Mouse (Mus musculus) layer of hippocampus, postnatal 36 days (tissue): ENCODE data around the gene E2f2. TPM values are rescaled to one million over a fixed set of nuclear protein-coding genes. Genes with fewer than 3 reads are reported as not detected.
A peak's percentile ranks its signal among the peaks of the same experiment; 100 is the strongest.

ENCODE experiments used
- DNase-seq, 2 experiments: peaks; one replicate each; pipeline ENCODE4 v3.0.0; 2022
- total RNA-seq, 2 experiments: library from RNA; stranded (reverse); gene quantifications; 2 replicates each; pipeline ENCODE4 v1.2.3; 2021

The E2f2 gene
- total RNA-seq, 2 experiments from 2014 or later, result 0.63 to 0.72 TPM

DNA sequence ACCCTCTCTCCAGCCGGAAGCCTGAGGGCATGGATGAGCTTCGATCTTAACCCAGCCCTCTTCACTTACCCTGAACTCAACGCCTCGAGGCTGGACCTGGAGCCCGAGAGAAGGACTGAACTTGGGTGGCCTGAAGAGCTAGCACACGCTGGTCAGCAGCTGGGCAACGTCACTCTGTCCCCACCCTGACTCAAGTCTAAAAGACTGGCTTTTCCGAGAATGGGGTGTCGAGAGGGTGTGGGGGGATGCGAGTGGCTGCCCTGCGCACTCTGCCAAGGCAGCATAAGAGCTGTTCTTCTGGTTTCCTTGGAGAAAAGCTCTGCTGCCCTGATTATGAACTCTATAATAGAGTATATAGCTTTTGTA lies 27.3 kb upstream of the E2f2 start:
- no peak for DNase-seq

DNA sequence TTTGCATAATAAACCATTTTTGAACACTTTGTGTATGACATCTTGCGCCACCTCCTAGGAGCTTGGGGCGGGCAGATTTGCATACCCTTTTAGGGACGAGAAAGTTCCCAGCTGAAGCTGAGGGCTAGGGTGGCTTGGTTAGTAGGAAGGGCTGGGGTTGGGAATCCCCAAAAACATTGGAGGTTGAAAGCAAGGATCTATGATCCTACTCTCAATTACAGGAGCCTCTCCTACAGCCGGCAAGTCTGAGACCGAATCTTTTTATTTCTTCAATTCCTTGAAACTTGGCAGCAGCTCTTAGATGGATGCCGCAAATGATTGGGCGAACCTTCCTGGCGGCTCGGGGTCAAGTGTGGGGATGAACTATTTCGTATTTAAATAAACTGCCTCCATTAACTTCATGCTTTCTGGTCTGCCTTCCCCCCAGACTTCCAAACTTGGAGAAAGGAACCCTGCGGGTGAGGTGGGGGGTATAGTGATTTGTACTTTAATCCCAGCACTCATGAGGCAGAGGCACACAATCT lies 26.8 kb upstream of the E2f2 start:
- DNase-seq, result no peak

DNA sequence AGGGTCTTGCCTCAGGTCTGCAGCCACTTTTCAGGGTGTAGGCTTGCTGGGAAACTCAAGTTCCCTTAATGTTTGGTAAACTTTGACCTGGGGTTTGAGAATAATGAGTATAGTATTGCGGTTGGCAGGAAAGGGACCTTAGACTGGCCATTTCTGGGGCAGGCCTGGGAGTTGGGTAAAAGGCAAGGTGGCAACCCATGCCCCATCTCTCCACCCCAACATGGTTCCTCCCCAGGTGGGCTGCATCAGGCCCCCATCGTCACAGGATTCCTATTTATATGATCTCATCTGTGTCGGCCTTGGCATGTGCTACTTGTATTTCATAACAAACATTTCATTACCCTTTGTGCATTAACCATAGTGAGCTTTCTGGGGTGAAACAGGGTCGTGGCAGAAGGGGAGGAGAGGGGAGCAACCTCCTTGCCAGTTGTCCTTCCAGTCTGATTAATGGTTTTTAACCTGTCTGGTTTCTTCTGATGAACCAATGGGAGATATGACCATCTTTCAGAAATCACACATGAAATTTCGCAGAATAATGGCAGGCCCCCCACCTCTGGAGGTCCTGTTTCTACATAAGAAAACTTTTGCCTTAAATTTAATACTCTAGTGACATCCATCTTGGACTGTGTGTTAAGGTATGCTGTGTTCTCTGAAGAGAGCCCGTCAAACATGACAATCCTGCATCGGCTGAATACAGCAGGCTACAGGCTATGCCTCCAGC lies 26.0 kb upstream of the E2f2 start:
- DNase-seq, result no peak

DNA sequence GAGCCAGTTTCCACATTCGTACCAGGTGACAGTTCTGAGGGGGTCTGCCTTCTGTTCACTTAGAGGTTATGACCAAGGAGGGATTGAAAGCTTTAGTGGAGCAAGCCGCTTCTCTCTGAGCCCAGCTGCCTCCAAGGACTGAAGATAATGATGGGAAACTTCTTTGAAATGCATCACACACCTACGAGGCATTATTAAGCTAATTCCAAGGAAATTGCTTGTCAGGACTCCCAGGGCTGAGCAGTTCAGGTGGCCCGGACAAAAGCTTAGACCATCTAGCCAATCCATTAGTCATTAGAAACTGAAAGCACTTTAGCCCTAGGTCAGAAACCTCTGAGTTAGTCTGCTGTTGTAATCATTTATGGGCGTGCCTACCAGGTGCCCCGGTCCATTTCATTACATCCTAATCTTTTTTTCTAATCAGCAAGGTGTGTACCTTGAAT lies 25.5 kb upstream of the E2f2 start:
- no peak for DNase-seq

DNA sequence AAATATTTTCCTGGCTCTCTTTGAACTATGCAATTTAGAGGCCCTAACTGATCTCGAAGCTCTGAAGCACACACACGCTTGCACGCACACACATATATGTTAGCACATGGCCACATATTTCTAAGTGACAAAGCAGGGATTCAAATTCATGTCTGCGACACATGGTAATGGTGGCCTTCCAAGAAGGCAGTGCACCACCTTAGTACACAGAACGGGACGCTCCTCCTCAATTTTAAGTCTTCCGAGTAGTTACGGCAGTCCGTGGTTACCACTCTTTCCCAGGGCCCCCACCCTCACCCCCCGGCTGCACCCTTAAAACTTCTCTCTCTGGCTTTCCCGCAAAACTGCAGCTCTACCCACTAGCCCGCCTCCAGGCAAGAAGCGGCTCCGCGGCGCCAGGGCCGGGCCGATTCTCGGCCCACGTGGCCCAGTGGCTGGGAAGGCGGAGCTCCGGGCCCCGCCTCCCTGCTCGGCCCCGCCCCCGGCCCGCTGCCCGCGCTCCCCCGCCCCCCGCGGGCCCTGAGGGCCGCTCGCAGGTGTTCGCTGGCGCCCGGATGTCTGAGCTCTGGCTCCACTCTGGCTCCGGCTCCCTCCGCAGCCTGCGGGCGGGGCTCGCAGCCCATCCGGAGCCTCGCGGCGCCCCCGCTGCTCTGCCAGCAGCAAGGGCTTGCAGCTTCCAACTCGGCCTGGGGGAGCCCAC lies 24.6 kb upstream of the E2f2 start:
- DNase-seq, result peak; percentile 62 to 67

DNA sequence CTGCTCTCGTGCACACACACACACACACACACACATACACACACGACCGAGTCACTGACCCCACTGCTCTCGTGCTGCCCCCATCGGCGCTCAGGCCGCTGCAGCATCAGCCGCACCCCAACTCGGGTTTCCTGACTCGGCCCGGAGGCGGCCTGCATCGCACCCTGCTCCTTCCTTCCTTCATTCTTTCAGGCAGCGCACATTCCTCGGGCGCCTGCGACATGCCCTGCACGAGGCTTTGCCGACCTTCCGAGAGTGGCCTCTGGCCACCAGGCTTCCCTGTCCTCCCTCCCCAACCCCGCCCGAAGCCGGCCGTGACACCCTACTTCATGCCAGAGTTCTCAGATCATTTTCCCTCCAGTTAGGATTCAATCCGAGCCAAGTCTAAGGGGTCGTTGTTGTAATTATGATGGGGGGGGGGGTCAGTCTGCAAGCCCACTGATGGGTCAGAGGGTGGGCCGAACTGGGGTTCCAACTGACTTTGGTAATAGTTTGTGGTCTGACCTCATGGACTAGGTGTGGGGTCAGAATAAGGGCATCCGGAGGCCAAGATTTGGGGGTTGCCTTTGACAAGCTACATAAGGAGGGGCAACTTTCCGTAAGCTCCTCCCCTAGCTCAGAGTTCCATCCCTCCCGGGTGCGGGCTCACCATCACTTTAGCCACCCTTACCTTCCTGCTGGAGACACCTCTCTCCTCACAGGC lies 23.7 kb upstream of the E2f2 start:
- DNase-seq, result no peak

DNA sequence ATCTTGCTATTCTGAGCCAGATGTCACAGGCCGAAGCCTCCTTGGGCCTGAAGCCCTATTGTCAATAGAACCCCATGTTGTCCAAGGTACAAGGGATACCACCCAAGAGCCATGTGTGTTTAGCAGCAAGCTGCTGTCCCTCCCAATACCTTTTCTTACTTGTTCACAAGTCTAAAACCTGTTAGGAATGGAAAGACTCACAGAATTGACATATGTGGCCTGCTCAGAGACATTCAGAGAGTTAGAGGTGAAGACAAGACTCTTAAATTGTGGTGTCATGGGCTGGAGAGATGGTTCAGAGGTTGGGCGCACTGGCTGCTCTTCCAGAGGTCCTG lies 23.2 kb upstream of the E2f2 start:
- no peak for DNase-seq

DNA sequence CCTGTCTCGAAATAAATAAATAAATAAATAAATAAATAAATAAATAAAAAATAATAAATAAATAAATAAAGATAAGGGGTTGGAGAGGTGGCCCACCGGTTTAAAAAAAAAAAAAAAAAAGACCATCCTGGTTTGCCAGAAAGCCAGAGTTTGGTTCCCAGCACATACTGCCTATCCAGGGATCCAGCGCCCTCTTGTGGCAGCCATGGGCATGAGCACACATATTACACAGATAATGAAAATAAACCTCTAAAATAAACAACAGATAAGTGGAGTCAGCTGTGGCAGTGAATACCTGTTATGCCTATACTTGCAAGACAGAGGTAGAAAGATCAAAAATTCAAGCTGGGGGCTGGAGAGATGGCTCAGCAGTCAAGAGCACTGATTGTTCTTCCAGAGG lies 22.5 kb upstream of the E2f2 start:
- no peak for DNase-seq

DNA sequence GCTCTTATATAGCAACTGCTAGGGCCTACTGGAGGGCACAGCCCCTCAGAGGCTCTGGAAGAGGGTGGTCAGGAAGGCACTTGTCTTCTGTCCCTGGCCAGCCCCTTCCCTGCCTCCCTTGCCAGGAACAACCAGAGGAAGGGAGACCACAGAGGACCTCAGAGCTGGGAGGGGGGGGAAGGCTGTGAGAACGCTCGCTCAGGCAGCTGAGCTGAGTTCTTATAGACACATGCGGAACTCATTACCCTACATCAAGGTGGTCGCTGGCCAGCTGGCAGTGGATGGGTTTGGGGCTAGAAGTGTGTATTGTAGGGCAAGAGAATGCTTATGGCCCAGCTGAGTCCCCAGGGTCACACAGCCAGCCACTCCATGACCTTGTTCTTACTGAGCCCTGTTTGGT lies 21.6 kb upstream of the E2f2 start:
- no peak for DNase-seq

DNA sequence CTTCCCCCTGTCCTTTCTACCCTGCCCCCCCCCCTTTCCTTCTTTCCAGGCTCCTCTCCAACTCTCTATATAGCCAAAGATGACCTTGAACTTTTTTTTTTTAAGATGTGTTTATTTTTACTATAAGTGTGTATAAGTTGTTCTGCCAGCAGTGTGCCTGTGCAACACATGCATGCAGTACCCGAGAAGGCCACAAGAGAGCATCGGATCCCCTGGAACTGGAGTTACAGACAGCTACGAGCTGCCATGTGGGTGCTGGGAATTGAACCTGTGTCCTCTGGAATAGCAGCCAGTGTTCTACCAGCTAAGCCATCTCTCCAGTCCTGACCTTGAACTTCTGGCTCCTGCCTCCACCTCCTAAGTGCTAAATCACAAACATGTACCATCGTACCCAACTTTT lies 19.4 kb upstream of the E2f2 start:
- no peak for DNase-seq

DNA sequence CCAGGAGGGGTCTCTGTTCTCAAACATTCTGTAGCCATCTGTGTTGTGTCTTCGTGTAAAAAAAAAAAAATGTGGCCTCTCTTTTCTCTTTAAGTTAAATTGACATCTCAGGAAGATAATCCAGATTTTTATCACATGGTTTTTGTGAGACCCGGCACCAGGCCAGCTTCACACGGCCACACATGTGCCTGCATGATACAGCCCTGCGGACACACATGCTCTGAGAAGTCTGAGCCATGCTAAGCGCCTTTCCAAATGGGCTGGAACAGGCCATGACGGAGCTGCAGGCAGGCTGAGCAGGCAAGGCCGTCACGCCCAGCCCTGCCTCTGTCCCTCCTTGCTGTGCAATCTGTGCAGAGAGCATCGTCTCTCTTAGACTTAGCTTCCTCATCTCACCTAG lies 17.7 kb upstream of the E2f2 start:
- DNase-seq, result no peak

DNA sequence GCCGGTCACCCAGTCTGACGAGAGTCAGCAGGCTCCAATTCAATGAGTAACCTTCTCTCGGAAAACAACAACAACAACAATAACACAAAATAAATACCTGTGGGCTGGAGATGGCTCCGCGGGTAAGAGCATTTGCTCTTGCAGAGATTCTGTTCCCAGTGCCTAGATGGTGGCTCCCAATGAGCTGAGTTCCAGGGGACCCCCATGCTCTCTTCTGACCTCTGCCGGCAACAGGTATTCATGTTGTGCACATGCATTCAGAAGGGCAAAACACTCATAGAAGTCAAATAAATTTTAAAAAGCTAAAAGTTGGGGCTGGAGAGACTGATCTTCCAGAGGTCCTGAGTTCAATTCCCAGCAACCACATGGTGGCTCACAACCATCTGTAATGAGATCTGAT lies 13.7 kb upstream of the E2f2 start:
- no peak for DNase-seq

DNA sequence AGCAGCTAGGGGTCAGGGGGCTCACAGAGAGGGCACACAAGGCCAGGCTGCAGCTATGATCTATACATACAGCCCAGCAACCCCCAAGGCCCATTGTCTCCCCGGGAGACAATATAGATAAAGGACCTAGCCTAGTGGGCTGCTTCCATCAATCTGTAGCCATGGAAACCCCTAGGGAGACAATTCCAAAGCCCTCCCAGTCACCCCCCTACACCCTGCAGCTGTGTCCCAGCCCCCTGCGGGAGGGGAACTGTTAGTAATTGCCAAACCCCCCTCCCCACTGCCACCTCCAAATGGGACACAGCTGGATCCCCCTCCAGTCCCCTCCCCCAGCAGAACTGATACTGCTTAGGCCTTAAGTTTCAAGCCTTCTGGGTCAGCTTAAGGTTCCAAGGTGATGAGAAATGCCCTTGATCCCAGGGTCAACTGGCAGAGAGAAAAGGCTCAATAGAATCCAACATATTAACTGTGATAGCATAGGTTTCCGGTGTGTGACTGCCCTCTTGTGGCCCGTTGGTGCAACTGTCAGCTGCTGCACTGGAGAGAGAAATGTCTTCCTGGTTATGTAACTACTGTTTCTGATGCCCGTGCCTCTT lies 12.3 kb upstream of the E2f2 start:
- peak; percentile 72 to 77 for DNase-seq

DNA sequence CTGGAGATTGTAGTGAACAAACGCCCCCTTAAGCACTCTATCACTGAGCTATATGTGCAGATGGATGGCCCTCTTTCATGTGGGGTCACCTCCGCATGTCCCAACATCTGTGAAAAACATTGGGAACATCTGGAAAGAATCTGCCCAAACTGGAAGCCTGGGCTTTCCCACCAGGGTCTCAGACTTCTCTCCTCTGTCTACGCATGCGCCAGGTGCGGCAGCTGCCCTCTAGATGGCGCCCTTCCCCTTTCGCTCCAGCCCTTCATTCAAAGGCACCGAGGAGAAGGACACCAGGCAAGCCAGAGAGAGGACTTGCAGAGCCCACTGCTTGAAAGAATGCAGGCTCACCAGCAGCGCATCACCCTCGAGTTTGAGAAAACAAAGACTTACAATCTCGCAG lies 8.7 kb upstream of the E2f2 start:
- peak; percentile 82 to 84 for DNase-seq

DNA sequence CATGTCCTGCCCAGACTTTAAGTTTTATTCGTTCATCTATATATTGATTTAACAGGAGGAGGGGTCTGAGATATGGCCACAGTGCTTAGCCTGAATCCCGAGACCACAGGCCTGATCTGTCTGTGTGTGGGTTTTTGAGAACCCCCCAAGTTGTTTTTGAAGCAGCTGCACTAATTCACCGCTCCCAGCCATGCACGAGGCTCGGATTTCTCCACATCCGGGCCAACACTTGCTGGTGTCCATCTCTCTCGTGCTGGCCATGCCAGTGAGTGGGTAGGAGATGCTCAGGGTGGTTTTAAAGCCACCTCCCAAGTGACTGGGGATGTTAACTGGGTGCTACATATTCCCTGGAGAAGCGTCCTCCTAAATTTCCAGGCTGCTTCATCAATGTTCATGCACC lies 7.2 kb upstream of the E2f2 start:
- no peak for DNase-seq

DNA sequence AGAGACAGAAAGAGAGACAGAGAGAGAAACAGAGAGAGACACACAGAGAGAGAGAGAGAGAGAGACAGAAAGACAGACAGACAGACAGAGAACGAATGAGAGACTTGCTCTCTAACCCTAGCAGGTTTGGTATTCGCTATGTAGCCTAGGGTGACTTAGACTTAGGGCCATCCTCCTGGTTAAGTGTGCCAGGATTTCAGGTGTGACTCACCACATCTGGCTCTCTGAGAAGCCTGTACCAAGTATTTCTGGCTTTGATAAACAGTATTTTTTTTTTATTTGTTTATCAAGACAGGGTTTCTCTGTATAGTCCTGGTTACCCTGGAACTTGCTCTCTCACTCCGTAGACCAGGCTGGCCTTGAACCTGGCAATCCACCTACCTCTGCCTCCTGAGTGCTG lies 4.5 kb upstream of the E2f2 start:
- DNase-seq, result no peak

DNA sequence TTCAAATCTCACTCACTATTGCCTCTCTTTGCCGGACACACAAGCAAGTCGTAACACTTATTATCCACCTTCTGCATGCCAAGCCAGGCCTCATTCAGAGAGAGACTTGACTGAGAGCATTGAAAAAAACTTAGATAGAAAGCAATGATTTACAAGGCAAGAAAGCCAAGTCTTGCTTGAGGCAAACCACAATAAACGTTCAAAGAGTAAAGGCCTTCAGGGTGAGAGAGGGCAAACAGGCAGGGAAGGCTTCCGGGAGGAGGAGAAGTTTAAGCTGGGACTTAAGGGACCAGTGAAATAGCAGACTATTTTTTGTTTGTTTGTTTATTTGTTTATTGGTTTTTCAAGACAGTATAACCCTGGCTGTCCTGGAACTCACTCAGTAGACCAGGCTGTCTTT lies 1.8 kb upstream of the E2f2 start:
- DNase-seq, result no peak

DNA sequence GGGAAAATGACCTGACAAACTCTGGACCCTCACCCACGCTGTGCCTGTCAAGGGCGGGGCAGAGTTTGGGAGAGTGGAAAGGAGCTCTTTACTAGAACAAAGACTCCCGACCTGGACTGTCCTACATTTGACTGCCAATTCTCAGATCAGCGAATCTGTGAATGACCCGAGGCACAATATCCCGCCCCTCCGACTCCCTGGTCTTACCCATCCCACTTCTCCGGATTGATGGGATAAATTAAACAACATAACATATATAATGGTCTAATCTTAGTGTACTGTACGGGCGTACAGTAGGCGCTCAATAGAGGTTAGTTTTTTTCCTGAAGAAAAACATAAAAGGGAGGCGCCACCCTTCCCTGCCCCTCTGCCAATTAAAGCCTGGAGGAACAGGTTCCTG lies 739 bp upstream of the E2f2 start:
- no peak for DNase-seq

DNA sequence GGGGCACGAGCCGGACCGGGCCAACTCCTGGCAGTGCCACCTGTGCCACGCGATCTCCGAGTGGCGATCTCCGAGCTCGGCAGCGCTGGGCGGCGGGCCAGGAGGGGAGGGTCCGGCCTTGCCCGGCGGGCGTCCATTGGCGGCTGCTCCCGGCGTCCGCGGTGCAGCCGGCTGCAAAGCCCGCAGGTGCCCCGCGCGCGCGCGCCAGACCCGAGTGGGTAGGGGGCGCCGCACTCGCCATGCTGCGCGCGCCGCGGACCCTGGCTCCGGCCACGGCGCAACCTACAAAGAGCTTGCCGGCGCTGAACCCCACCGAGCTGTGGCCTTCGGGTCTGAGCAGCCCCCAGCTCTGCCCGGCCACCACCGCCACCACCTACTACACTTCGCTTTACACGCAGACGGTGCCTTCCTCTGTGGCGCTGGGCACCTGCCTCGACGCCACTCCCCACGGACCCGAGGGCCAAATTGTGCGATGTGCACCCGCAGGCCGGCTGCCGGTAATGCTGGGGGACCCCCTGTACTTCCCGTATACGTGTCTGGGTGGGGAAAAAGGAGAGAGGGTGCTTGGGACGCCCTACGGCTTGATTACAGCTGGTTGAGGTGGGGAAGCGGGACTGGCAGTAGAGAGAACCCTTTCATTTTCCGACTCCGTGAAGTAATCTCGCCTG lies 482 bp downstream of the E2f2 start:
- no peak for DNase-seq

DNA sequence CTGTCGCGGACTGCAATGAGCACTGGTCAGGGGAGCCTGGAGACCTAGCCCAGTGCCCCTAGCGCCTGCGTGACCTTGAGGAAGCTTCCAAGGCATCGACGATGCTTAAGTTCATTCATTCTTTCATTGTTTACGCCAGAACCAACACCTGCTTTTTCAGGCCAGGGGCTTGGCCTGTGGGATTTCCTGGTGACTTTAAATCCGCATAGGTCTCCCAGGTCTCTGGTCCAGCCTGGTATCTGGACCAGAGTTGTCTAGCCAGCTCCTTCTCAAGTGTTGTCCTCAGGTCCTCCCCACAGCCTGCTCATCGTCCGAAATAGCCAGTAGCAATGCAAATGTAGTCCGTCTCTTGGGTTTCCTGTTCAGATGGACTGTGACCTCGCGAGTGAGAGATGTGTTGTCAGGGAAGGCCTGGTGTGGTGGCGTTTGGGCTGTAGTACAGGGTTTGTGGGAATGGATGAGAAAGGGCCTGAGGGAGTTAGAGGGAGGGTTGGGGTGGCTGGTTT lies 1.1 kb downstream of the E2f2 start:
- DNase-seq, result no peak

DNA sequence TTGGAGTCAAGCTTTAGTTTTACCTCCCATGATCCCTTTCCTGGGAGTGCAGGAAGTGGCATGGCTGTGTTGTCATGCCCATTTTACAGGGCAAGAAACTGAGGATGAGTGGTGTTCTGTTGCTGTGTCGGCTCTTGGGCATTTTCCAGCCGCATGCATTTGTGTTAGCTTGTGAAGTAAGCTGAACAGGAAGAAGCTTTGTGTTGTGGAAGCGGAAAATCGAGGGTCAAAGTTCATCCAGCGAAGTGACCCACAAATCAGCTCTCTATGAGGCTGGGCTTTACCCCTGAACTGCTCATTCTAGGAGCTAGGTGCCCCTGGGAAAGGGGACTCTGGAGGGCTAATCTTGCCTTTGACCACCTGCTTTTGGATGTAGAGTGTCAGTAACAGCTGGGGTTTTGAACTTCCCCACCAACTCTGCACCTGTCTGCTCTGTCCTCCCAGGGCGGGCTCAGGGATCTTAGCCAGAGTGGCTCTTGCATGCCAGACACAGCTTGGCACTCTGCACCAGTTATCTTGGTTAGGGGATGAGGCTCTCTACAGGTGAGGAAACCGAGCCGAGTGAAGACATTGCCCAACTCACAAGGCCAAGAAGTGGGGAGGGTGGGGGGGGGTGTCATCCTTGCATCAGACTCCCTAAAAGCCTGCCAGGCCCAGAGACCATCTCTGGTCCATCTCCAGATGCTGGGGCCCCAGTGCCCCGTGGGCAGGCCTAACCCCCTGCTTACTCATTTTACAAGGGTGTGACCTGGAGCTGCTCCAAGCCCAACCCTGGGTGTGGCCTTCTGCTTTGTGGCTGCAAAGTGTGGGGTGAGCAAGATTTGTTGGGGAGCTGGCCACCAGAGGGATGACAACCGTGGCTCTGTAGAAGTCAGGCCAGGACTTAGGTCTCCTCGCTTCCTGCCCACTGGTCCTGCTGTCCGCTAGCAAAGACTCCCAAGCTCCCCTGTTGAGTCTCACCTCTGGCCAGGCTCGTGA lies 2.3 kb downstream of the E2f2 start:
- no peak for DNase-seq
